Mouse (Mus musculus) testis, postnatal 10 days (tissue): ENCODE data around the gene Crp.

Experiments used
- DNase-seq: peaks from one replicate; pipeline ENCODE4 v3.0.0; 2021; ENCODE audit warnings: low spot score

Gene Crp

DNA sequence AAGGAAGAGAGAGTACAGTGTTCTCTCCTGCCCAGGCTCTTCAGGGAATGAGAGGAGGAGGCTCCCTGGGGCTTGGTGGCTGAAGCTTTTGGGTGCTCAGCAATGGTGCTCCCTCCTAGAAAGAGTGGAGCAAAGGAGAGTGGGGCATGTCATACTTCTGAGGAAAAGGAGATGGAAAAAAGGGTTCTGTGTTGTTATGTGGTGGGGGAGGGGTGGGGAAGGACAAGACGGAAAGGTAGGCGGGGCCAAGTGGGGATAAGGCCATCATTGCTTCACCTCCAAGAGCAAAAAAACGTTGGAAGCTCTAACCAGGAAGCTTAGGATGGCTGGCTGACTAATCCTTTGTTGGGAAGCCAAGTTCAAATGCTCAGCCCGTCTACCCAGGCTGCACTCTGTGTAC is 14.1 kb downstream of the Crp start:
- no peak for DNase-seq

DNA sequence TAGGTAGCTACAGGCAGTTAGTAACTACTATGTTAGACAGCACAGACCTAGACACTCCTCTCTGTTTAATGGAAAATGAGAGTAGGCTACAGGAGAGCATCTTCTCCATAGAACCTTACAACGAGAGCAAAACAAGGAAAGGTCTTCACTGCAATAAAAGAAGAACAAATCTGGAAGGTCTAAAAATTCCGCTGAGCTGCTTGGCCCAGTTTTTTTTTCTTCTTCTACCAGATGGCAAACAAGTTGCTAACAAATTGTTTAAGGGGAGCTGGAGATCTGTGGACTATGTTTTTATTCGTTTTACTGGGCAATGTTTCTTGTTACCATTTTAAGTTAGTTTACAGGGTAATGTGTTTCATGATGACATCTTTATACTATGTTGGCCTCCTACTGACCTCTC is 53.4 kb downstream of the Crp start:
- DNase-seq = no peak

DNA sequence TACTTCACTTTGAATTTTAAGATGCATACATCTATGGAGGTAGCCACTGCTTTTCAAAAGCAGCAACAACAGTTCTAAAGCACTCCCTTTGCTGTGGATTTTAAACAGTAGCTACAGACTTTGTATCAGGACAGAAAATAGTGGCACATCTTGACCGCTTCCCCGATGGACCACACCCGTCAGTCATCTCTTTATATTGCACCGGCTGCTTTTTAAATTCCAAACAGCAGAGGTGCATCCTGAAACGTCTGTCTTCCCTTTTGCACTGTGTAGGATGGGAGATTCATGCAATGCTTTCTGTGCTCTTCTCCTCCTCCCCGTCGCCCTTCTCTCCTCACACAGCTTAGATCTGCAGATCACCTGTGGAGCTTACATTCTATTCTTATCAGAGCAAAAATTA is 57.3 kb downstream of the Crp start:
- no peak for DNase-seq

DNA sequence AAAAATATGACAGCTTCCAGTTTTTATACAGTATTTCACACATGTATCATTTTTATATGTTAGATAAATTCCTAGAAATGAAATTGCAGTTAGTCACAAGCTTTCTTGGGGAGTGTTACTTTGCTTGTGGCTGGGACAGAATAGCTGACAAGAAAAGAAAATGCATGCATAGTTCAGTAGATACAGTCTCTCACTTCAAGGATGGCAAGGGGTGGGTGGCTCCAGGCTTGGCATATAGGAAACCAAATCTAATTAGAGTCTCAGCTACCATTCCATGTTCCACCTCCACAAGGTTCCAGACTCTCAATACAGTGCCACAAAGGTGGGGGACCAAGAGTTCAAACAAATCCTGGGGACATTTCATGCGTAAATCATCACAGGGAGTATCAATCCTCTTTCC is 61.7 kb downstream of the Crp start:
- no peak for DNase-seq

DNA sequence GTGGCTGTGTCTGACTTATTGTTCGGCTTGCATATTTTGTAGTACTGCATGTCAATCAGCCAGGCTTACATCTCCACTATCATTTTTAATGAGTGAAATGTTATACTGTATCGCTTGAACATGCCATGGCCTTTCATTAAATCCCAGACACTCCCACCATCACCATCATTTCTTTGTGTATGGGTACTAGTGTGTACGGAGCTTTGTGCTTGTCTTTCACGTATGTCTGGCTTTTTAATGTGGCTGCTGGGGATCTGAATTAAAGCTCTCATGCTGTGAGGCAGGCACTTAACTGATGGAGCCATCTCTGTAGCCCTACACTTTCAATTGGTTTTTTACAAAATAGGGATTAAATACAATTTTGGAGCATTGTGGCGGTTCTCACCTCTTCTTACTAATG is 81.3 kb downstream of the Crp start:
- no peak for DNase-seq

DNA sequence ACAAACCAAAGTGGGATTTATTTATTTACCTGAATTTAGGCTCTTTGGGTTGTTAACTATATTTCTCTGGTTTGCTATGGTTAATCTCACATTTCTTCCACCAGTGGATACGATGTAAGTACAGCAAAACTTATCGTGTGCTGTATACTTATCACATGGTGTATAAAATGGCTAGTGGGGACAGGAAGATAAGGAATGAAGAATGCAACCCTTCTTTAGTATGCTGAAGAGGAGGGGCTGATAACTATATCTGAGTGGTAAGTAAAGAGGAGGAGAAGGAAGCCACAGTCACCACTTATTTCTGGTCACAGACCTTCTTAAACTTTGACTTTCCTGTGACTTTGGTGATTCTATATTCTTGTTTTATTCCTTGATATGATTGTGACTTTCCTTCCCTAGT is 87.5 kb downstream of the Crp start:
- DNase-seq = no peak

DNA sequence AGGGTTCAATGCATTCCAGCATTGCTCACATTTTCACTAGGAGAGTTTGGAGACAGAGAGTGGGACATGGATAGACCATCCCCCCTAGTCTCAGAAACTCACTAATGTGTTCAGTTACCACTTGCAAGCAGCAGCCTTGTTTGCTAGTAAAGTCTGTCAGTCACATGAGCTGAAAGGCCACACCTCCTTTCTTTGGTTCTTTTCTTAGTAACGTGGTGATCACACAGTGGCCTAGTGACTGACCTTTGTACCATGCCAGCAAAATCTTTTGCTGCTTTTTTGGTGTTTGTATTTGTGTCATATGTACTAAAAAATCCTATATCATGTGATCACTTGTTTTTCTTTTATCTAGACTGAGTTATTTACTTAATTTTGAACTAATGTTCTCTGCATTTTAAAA is 88.0 kb downstream of the Crp start:
- no peak for DNase-seq

DNA sequence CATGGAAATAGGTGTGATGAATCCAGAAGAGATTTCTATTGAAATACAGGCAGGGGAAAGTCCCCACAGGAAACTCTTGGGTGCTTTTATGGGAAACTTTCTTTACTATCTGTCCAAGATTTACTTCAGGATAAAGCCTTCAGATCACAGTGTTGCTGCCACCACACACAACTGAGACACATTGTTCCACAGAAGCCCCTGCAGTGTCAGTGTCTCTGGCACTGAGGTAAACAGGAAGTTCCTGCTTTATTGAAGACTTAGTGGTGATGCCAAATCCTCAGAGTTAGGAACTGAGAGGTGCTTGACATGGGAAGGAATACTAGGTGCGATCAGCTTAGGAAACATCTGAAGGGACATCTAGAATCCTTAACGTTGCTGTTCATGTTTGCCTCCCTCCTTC is 131.1 kb downstream of the Crp start:
- no peak for DNase-seq

DNA sequence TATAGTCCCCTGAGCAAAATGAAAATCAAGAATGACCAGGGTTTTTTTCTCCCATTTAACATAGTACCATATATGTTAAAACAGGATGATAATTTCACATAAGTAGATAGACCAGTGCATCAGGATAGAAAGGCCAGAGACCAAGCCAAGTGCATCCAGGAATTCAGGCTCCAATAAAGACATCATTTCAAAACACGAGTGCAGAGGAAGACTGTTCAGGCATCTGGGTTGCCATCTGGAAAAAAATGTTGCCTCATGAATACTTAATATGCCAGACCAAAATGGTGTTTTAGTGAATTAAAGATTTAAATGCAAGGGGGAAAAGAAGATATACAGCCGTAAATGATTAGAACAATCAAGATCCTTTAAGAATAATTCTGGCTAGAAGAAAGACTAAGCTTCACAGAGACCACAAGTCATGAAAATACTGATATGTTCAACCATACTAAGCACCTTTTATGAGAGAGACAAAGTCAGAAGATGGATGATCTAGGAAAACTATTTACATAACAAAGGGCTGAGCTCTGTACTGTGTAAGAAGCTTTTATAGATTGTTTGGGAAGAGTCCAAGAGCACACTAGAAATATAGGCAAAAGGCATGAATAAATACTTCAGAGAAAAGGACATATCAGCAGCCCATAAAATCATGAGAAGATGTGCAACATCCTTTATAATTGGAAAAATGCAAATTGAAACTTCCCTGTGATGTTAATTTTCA is 149.3 kb downstream of the Crp start:
- DNase-seq = no peak

DNA sequence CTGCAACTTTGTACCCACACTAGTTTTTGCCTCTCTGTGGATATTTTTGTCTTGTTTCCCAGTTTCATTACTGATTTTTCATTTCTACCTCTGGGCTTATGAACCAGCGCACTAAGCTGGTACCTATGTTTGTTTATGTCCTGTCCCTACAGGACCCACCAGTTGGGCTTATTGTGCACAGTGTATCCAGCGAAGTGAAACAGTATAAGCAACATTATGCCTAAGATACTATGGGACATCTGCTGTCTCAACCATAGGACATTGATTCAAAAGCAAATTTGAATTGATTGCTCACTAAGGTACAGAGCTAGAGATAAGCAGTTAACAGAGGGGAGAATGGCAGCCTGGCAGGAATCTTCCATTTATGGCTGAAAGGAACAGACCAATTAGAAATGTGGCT is 150.3 kb downstream of the Crp start:
- no peak for DNase-seq

DNA sequence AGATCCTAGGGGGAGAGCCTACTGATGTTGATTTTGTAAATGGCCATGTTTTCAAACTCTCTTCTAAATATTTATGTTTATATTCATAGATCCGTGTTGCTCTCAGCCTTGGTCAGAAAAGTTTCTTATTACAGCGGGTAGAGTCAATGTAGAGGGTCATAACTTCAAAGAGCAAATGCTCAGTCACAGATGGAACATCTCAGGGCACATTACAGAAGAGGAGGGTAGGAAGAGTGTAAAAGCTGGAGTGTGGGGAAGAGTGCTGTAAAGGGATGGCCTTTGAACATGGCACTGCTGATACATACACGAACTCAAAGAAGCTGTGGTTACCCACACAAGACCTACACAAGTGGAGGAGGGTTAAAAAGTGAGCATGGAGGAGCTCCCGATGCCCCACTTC is 177.4 kb downstream of the Crp start:
- DNase-seq = no peak

DNA sequence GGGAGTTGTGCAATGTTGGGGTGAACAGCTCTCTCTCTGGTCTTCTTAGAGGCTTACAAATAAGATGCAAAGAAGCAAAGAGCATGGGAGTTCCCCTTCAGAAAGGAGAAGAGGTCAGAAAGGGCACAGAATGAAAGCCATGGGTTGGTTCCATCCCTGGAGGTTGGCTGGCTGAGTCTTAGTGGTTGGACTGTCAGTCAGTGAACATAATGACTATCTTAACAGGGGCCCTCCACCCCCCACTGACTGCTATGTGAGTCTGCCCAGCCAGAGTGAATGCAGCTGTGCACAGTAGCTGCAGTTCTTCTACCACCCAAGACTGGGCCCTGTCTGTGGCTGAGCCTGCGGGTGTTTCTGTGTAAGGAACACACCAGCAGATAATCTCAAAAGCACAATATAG is 178.8 kb downstream of the Crp start:
- no peak for DNase-seq
